Mouse (Mus musculus): ENCODE measurements at regions not wholly inside any gene's neighbourhood (a gene's known extent, or its start where the extent isn't known, plus 50 kb on each side); places are given as distances from the start of the nearest gene placed in this dataset.
"Not testable (repeated sequence)": the region's sequence is repeated elsewhere in the genome, so short reads cannot be mapped to it uniquely, and the experiment has no call there.

DNA sequence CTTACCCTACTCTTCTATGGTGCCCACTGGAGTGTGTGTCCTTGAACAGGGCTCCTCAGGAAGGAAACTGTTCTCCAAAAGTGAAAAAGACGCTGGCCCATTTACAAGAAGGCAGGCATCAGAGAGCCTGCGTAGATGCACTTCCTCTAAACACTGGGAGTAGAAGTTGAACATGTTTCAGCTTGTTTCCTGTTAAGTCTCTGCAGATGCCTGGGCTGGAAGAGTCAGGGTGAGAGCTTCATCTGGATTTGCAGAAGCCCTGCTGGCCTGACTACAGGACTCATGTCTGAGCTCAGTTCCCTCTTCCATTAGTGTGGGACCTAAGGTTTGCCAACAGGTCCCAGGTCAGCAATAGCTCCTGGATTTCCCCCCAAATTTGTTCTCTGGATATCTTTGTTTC lies 54.7 kb upstream of the Nlrp1b start:
- no peak for DNase-seq (ENCODE audit: low spot score in 2 of 2)

DNA sequence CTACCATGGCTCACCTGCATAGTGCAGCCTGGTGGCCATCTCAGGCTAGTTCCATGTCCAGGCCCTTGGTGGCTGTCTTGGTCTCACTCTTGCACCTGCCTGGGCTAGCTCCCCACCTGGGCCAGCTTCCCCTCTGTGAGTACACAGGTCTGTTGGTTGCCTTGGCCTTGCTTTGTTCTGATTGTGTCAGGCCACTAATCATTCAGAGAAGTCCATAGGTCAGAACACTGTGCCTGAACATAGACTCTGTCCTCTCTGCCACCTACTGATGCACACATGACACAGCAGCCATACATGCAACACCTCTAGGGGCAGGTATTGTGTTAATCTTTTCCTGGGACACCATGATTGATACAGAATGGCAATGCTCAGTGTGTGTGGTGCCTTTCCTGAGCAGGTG lies 57.7 kb upstream of the Nlrp1b start:
- not testable (repeated sequence) for DNase-seq (ENCODE audit: low spot score in 2 of 2)

DNA sequence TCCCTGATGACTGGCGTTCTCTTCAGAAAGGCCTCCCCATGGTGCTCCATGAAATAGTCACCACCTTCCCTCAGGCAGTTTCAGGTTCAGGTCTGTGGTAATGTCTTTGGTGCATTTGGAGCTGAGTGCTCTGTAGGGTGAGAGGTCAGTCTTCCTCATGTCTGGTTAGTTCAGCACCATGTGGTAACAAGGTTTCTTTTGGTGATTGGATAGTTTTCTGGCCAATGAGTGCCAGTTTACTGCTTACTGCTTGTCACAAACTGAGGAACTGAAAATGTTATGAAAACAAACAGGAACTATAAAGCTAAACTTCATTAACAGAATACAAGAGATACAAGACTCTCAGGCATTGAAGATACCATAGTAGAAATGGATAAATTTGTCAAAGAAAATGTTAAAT lies 59.0 kb upstream of the Nlrp1b start:
- DNase-seq (ENCODE audit: low spot score in 2 of 2), result no peak

DNA sequence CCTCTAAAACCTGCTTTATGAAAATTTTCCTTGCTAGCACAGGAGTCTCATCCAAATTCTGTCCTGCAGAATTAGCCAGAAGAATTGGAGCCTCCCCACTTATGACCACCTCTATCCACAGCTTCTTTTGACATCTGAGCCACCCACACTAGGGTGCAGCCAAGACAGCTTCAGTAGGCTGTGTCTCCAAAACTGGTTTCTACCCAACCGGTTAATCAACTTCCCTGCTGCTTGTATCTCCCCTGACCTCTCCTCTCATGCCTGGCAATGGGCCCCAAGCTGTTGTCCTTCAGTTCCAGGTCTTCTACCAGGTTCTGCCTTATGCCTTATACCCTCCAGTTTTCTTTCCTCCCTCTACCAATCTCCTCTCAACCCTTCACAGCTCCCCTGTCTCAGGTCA lies 68.9 kb upstream of the Nlrp1b start:
- DNase-seq (ENCODE audit: low spot score in 2 of 2), result no peak

DNA sequence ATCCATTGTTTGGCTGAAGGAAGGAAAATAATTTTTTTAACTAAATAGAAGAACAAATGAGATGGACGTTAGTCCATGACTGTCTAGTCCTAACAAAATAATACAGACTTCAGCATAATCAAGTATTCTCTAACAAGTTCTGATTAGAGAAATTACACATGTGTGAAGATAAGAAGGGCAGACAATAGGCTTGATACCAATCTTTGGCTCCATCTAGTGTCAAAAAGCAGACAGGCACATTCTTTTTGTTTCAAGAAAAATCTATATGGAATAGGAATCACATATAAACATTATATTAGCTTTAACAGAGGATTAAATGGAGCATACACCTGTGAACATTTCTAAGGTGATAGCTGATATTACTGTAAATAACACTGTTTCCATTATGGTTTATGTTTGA lies 92.9 kb upstream of the Nlrp1b start:
- no peak for DNase-seq (ENCODE audit: low spot score in 2 of 2)

DNA sequence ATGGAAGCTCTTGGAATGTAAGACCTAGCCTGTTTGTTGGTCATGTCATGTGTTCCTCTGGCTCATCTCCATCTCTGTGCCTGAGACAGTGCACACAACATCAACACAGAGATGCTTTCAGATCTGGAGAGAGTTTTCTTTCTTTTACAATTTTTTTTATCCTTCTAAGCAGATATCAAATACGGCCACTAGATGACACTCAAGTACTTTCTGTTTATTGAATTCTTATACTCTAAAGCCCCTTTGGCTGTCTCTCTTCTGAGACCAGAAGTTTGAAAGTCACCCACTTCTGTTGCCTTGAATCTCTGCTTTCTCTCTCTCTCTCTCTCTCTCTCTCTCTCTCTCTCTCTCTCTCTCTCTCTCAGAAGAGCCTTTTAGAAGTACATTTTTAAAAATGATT lies 106.9 kb upstream of the Nlrp1b start:
- no peak for DNase-seq (ENCODE audit: low spot score in 2 of 2)

DNA sequence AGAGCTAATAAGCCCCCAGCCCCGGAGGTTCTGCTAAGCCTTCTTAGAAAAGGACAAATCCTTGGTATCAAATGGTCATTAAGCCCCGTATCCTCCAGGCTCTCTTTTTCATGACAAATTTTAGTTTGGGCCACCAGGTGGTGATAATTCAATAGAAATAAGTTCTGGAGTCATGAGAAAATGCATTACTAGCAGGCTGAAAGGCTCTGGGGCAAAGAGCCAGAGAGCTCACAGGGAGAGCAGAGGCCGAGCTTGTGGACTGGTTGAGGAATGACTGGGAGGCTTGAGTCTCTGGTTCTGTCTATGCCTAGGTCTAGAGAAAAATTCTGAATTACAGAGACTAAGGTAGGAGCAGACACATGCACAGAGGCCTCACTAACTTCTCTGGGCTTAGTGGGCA lies 115.5 kb upstream of the Nlrp1b start:
- DNase-seq (ENCODE audit: low spot score in 2 of 2), result peak in 1 of 2 experiments; percentile 10

DNA sequence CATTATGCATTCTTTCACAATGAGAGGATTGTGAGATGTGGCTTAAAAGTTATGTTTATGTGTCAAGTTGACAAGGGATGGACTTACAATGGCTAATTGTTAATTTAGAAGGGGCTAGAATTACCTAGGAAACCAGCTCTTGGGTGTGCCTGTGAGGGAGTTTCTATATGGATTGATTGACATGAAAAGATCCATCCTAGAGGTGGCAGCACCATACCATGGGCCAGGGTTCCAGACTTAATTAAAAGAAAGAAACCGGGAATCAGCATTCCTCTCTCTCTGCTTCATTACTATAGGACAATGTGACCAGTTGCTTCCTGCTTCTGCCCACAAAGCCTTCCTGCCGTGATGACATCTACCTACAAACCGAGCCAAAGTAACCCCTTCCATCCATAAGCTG lies 126.6 kb upstream of the Nlrp1b start:
- DNase-seq (ENCODE audit: low spot score in 2 of 2), result no peak

DNA sequence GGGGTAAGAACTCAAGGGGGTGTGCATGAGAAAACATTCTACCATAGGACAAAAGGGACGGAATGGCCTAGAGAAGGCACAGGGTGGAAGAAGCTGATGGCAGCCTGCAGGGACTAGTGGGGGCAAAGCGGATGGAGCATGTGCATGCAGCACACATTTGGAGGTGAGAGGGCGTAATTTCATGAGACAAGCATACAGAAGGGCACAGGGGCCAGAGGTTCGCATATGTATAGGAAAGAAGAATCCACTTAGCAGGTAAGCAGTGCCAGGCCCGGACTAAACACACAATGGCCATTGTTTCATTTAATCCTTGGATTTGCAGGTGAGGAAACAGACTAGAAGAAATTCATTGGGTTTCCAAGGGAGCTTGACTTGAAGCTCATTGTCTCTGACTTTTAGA lies 130.3 kb upstream of the Nlrp1b start:
- no peak for DNase-seq (ENCODE audit: low spot score in 2 of 2)

DNA sequence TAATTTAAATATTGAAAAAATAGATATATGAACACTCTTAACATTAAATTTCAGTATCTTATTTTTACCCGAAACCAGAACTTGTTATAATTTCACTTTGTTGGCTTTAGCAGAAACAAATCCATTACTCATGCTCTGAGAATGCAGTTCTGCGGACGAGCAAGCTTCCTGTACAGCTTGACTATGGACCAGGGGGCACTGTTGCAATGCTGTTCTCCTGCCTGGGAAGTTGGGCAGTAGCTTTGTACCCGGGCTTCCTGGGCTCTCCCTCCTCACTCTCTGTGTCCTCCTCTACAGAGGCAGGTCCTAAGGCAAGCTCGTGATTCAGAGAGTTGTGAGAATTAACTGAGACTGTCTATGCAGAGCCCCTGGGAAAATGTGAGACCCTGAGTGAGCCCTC lies 141.3 kb upstream of the Nlrp1b start:
- no peak for DNase-seq (ENCODE audit: low spot score in 2 of 2)

DNA sequence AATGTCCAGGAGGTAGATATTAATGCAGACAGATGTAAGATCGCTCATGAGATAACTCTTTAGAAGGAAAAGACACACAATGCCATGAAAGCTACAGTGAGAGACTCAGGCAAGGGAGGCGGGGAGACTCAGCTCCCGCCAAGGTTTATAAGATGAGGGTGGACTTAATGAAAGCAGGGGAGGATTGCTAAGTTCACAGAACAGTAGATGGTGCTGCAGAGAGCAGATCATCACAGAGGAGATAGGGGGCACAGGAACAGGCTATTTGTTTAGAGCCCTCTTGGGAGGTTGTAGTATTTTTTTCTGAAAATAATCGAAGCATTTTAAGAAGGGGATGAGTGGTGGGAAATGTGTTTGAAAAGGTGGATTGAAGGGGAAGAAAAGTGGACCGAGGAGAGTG lies 144.6 kb upstream of the Nlrp1b start:
- DNase-seq (ENCODE audit: low spot score in 2 of 2), result no peak

DNA sequence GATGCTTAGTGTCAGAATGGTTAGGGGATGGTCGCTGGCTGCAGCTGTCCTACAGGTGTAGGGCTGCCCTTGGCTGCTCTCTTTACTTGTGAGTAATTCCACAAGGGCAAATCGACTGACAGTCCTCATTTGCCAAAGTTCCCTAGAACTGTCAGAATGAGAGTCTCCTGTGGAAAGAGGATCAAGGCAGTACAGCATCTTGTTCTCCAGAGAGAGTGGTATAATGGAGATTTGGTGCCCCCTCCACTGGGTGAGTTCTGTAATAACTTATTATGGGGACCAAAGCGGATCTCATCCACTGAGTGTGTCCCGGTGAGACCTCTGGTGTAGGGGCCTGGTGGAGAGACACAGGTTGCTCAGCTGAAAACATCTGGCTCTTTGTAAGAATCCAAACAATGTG lies 157.9 kb upstream of the Nlrp1b start:
- DNase-seq (ENCODE audit: low spot score in 2 of 2), result no peak

DNA sequence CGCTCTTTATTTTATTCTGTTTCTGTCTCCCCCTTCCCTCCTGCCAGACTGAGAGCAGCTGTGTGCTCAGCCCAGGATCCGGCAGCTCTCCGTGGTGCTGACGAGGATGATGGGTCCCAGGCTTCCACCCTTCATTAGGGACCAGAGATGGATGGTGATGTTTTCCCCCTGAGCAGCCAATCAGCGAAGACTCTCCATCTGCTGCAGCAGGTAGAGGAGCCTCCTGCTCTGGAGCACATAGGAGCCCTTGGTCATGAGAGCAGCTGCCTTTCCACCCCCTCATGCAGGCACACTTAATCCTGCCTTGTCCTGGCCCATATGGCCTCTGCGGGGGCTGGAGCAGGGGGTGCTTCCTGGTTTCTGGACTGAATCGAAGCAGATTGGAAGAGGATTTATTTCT lies 159.1 kb upstream of the Nlrp1b start:
- no peak for DNase-seq (ENCODE audit: low spot score in 2 of 2)

DNA sequence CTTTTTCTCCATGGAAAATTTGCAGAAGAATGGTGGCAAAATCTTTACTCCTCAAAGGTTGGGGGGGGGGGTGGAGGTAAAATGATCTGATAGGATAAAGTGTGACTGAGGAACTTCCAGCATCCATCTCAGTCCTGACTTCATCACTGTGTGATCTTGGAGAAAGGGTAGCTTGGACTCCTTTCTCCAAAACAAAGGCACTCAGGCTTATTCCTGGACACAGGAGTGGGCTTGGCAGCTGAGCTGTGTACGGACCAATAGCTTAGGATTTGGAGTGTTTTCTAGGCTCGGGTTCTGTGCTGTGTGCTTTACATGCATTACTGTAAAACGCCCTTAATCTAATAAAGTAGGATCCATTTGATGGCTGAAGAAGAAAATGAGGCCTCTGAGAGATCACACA lies 159.6 kb upstream of the Nlrp1b start:
- DNase-seq (ENCODE audit: low spot score in 2 of 2), result no peak

DNA sequence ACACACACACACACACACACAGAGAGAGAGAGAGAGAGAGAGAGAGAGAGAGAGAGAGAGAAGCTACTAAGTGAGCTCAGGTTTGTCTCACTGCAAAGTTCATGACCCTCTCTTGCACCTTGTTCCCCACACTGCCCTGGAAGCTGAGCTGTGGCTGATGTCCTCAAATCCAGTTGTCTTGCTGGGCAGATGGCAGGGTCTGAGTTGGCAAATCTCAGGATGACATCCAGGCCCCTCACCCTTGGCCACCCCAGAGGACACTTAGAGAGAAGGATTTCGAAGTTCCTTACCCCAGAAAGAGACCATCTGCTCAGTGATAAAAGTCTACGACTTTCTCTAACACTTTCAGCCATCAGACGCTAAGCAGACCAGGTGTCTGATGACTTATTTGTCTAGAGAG lies 160.1 kb upstream of the Nlrp1b start:
- no peak for DNase-seq (ENCODE audit: low spot score in 2 of 2)

DNA sequence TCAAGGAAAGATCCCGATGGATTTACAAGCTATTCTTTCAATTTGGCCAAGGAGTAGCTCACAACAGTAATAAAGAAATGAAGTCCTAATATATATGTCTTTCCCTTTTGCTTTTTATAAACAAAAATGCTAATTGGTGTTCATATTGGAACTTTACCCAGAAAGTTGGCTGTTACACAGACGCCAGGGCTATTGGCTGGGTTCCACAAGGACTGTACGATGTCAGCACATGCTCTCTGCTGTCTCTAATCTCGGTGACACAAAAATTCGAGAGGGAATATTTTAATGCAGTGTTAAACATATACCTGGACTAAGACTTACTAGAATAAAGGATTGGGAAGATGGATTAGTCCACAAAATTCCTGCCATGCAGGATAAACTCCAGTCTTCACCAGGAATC lies 162.9 kb upstream of the Nlrp1b start:
- no peak for DNase-seq (ENCODE audit: low spot score in 2 of 2)

DNA sequence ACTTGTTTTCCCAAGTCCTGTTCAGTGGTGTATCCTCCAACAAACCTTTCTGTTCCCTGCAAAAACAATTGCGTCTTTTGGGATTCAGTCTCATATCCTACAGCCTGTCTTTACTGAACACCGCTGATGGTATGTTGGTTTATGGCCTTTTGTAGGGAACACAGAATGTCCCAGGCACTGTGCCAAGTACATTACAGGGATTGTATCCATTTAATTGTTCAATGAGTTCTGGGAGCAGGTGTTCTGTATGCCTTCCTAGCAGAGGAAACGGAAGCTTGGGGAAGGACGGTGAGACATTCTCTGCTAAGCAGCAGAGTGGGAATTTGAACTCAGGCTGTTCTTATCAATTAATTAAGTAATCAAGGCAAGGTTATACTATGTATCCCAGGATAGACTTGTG lies 164.5 kb upstream of the Nlrp1b start:
- no peak for DNase-seq (ENCODE audit: low spot score in 2 of 2)

DNA sequence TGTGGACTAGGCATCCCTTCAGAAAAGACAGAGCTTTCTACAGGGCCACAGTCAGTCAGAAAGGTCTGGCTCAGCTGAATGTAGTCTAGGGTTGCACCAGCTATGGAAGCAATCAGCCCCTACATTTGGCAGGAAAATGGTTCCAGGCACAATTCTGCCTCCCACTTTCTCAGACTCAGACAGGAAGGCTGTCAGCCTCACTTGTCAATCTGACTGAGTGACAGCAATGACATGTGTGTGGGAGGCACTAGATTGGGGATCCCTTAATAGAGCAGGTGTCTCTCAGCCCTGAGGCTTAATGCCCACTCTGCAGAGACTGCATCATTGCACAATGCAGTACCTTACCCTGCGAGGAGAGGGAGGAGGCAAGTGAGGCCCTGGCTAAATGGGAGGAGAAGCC lies 165.1 kb upstream of the Nlrp1b start:
- DNase-seq (ENCODE audit: low spot score in 2 of 2), result no peak

DNA sequence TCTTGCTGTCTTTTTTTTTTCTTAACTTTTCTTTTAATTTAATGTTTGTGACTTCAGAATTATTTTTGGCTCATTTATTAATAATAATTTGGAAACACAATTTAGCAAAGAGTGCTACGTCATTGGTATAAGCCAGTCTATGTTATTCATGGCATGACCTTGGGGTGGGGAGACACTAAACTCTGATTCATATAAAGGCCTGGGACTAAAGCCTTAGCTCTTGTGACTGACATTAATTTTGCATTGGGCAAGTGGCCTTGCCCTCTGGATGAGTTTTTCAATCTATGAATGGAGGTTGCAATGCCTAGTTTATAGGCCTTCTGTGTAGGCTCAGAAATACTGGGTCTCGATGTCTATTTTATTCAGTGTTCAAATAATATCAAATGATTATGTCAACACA lies 169.8 kb upstream of the Nlrp1b start:
- no peak for DNase-seq (ENCODE audit: low spot score in 2 of 2)

DNA sequence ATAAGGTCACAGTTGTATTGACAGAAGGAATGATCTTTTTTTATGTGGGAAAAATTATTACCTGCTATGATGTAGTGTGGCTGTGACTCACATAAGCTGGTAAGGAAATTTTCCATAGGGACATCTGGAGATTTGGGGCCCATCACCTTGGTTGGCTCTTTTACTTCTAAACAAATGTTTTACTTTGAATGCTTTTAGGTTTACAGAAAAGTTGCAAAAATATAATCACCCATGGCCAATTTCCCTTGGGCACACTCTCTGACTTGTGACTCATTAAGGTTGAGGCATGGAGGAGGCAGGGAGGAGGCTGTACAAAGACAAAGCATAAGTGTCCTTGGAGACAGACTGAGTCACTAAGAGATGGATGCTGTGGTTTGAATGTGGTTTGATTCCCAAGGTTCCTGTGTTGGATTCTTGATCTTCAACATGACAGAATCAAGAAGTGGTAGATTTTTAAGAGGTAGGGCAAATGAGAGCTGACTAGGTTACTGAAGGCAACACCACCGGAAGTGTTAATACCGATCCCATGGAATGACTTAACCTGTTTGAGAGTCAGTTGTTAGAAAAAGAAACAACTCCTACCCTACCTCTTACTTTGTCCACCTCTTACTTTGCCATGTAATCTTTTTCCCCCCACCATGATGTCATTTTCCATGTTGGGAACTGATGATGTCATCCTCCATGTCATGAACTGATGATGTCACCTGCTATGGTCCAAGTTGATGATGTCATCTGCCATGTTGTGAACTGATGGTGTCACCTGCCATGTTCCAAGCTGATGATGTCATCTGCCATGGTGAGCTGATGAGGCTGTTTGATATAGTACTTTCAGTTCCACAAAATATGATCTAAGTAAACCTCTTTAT lies 171.1 kb upstream of the Nlrp1b start:
- DNase-seq (ENCODE audit: low spot score in 2 of 2), result no peak

DNA sequence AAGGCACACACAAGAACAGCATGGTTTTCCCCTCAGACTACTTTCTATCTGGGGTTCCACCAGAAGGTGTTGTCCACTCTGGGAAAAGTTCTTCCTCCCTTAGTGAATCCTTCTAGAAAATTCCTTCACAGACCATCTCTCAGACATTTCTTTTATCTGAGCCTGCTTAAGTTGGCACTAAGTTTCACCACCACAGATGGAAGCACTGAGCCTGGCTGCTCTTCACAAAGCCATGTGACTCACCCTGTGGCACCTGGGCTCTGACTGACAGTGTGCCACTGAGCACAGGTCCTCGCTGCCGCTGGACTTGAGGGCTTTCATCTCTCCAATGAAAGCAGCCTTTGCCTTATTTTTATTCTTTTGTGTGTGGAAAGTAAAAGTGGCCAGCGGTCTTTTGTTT lies 173.8 kb upstream of the Nlrp1b start:
- no peak for DNase-seq (ENCODE audit: low spot score in 2 of 2)

DNA sequence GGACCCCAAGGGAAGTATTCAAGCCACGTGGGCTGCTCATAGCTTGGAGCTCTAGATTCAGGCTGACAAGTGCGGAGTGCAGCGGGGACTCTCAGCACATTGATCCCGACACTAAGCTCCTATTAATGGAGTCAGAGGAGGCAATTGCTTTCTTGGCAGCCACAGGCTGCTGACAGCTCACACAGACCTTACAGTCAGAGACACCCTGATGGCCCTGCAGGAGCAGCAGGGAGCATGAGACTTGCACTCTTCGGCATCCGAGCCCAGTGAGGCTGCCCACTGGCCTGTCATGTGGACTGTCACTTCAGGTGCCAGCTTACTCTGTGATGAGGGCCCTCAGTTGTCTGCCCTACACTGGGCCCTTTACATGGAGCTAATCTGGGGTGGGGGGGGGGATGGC lies 176.5 kb upstream of the Nlrp1b start:
- DNase-seq (ENCODE audit: low spot score in 2 of 2), result no peak

DNA sequence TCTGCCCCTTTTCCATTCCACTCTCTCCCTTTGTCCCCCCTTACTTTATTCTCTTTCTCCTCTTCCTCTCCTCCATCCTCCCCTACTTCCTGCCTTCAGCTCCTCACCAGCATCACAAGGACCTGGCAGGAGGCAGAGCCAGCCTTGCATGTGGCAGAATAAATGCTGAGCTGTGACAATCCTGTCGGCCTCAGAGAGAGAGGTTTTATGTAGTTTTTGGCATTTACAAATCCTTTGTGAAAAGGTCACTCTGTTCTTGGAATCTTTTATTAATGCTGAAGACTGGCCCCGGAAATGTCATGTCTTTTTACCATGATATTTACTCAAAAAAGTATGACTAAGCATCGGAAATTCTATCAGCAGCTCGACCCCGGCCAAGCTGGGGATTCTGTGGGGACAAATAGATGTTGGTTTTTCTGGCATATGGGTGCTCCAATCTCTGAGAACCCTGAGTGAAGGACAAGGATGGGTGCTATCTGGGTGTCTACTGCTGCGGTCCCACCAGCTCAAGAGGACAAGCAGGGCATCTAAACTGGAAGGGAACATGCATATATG lies 178.8 kb upstream of the Nlrp1b start:
- no peak for DNase-seq (ENCODE audit: low spot score in 2 of 2)

DNA sequence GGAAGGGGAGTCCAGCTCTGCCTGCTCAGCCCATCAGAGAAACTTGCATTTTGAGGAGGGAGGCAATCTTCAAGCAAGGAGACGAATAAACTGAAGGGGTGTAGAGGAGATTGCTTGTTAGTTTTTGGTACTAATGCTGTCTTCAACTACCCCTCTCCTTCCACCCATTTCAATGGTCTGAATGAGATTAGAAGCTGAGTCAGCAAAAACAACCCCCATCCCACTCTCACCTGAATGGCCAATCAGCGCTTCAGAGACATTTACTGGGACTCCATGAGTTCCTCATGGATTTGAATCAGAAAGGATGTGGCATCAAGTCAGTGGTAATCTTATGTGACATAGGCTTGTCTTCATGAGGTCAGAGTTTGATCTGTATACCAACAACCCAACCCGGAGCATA lies 180.0 kb upstream of the Nlrp1b start:
- DNase-seq (ENCODE audit: low spot score in 2 of 2), result no peak

Measured in frontal cortex, postnatal 14 days (tissue).